Mouse (Mus musculus): ENCODE data around the gene Pnrc2.

Pnrc2 gene

DNA sequence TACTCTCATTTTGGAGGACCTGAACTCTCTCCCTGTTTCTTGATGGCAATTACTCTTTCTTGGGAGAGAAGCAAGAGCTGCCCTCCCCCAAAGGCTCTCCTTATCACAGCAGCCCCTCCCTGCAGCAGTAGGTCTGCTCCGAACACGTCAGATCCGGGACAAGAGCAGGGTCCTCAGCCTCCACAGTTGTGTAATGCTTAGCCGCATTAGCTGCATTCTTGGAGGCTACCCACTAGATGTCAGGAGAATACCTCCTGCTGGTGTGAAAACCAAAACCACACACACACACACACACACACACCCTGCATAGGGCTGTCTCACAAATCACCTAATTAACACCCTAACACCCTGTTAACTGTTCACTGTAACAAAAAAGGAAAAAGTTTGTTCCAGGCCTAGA is 19.2 kb upstream of the Pnrc2 start:
- DNase-seq (ENCODE audit: low spot score in 2 of 2), result no peak

DNA sequence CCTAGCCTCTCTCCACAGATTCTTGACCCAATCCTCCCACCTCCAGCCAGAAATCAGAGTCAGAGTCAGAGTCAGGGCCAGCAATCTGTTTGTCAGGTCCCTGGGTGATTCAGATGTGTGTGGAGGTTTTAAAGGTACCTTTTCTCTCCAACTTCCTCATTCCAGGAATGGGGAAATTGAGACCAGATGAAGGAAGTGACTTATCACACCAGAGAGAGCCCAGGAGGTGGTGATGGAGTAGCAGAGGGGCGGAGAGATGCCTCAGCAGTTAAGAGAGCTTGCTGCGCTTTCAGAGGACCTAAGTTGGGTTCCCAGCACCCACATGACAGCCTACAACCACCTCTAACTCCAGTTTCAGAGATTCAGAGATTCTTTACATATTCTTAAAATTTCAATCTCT is 17.9 kb upstream of the Pnrc2 start:
- DNase-seq (ENCODE audit: low spot score in 2 of 2), result no peak

DNA sequence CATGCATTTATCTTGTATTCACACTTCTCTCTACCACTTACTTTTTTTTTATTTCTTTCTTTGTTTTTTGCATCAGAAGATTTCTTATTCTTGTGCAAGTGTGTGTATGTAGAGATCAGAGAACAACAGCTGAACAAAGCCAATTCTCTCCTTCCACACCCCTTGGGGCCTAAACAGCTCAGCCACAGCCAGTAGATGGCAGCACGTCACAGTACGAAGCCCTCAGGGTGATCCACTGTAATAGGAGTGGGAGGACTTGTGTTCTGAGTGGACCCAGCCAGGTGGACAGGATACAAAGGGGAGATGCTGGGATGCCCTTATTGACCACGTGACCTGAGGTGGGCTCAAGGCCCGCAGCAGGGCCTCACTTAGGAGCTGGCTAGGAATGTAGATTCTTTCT is 16.2 kb upstream of the Pnrc2 start:
- peak in 1 of 2 experiments; percentile 35 for DNase-seq (ENCODE audit: low spot score in 2 of 2)

DNA sequence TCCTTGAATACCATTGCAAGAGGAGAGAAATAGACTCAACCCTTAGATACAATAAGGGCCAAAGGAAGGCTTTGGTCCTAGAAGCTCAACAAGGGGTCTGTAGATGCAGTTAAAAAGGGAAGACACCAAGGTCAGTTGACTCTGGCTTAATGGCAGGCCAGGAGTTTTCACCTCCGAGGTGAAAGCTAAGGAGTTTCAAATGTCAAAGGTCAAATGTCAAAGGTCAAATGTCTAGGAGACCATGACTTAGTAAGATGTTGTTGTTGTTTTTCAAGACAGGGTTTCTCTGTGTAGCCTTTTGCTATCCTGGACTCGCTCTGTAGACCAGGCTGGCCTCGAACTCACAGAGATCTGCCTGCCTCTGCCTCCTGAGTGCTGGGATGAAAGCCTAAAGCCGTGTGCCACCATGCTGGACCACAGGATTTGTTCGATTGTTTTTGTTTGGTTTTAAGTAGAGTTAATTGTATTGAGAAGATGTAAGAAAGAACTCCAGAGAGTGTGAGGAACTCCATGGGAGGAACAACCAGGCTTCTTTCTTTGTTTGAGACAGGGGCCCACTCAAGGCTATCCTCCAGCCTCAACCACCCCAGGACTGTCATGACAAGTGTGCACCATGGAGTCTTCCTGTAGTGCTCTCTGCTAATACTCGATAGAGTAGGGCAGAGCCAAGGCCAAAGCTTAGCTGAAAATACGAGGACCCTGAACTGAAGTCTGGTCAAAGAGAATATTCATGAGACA is 15.7 kb upstream of the Pnrc2 start:
- DNase-seq (ENCODE audit: low spot score in 2 of 2), result no peak

DNA sequence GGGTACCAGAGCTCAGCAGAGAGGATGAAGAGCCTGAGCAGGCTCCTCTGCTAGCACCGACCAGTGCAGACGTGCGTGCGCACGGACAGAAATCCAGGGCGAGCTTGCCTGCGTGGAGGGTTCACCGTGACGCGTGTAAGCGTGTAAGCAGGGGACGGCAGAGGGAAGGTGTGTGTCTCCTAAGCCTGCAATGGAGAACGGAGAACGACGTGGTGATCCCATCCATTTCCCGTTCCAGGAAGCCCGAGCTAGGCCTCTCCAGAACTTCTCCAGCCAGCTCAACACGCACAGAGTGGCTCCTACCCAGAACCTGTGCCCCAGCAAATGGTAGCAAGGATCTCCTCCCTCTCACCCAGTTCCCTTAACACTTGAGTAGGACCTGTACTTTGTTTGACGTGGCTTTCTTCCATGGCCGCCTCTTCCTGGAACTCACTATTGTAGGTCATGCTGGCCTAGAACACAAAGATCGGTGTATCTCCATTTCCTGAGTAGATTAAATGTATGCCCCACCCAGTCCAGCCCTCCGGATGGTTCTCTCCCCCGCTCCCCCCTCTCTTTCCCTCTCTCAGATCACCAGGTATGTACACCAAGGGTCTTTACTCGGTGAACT is 14.9 kb upstream of the Pnrc2 start:
- no peak for DNase-seq (ENCODE audit: low spot score in 2 of 2)

DNA sequence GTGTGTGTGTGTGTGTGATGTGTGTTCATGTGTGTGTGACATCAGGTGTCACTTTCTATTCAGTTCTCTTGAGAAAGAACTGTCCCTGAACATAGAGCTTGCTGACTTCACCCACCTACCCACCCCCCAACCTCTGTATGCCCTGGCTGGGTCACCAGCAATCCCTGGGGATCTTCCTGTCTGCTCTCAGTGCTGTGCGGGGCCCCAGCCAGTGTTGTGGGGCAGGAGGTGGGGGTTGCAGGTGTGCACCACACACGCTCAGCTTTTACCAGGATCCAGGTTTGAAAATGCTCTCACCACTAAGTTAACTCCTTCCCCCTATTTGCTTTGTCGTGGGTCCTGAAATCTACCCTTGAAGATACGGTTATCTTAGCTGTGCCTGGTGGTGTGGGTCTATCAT is 12.5 kb upstream of the Pnrc2 start:
- DNase-seq (ENCODE audit: low spot score in 2 of 2), result no peak

DNA sequence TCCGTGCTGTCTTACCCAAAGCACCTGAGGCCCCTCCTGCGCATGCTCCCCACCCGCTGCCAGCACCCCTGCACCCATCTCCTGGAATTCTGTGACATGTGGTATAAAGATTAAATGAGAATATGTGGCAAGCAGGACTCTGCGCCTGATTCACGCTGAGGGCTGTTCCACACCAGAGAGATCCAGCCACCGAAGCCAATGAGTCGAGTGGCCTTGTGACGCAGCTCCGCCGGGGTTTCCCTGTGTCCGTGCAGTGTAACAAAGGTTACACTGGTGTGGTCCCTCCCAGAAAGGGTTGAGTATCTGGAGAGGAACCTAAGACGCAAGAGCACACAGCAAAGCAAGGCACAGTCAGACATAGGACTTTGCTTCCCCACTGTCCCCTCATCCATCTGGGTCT is 12.0 kb upstream of the Pnrc2 start:
- DNase-seq (ENCODE audit: low spot score in 2 of 2), result no peak

DNA sequence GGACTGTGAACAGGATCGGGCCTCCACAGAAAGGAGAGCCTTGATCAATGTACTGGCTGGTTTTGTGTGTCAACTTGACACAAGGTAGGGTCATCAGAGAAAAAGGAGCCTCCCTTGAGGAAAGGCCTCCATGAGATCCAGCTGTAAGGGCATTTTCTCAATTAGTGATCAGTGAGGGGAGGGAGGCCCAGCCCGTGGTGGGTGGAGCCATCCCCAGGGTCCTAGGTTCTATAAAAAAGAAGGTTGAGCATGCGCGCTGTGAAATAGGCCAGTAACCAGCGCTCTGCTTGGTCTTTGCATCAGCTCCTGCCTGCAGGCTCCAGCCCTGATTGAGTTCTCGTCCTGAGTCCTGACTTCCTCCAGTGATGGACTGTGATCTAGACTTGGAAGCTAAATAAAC is 10.9 kb upstream of the Pnrc2 start:
- DNase-seq (ENCODE audit: low spot score in 2 of 2), result no peak

DNA sequence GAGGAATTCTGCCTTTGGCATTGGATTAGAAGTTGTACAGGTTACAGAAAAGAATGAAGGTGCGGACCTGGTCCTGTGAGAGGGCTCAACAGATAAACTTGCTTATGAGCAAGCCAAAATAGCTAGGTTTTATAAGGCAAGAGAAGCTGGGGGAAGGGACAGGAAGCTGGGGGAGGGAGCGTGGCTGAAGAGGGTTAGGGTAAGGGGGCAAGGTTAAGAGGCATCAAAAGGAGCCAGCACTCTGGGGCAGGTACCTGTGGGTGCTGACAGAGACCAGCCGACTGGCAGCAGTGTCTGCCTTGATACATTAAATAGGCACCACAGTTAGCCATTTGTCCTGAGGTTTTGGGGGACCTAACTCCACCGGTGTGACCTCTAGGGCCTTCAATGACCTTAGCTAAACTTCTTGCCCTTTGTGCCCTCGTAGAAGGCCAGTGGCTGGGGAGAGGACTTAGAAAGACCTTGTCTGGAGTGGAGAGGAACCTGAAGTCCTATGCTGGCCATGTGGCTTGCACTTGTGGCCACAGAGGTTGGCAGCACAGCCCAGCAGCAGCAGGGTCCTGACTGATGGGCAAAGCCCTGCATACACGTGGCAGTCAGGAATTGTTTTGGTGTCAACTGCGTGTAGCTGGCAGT is 10.3 kb upstream of the Pnrc2 start:
- no peak for DNase-seq (ENCODE audit: low spot score in 2 of 2)

DNA sequence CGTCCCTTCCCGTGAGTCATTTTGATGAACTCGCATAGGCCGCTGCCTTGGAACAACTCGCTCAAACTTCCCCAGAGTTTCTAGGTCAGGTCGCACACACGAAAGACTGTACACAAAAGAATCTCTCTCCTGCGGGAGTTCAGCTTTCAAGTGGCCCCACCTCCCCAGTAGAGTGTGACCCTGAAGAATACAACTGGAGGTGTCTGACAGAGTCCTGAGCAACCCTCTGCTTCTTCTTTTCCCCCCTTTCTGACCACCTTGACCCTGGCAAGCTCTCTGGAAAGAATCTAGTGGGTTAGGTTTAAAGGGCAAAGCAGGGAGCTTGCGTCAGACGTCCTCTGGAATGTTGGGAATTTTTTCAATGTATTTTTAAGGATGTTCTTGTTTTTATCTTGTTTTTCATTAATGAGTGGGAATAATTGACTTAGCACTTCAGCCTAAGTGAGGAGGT is 9.8 kb upstream of the Pnrc2 start:
- no peak for DNase-seq (ENCODE audit: low spot score in 2 of 2)

DNA sequence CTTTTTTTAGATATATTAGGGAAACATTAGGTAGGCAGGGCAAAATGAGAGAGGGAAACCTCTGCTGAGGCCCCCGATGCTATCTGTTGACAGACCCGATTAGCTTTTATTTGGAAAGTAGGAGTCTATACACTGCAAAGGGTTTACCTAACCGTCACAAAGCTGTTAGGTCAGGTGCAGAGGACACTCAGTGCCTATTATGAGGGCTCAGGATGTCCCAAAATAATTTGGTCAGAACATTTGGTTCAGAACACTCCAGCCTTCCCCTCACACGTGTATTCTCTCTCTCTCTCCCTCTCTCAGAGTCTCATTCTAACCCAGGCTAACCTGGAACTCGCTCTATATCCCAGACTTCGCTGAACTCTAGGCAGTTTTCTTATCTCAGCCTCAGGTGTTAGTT is 8.4 kb upstream of the Pnrc2 start:
- no peak for DNase-seq (ENCODE audit: low spot score in 2 of 2)

DNA sequence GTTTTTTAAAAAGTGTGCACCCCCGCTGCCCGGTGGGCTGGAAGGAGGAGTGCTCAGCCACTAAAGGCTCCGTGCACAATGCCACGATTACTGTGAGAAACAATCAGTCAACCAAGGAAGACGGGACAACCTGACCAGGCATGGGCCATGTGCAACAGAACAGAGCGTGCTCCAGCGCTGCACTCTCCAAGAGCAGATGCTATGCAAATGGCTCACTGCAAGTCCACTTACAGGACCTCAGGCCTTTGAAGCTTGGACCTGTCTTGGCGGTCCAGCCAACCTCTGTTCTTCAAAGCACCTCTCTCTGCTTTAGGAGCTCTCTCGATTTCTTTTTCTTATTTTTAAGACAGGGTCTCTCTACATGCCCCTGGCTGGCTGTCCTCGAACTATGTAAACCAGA is 6.9 kb upstream of the Pnrc2 start:
- DNase-seq (ENCODE audit: low spot score in 2 of 2), result no peak

DNA sequence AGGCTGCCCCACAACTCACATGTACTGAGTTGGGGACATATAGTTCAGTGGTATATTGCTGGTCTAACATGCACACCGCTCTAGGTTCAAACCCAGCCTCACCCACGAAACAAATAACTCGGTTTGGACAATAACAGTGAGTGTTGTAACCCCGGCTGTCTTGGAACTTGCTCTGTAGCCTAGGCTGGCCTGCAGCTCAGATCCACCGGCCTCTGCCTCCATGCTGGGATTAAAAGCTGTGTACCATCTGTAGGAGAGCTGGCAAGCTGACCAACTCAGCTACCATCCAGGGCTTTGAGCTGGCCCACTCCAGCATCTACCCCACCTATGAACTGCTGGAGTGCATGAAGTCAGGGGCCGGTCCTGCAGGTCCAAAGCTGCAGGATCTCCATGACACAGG is 6.4 kb upstream of the Pnrc2 start:
- DNase-seq (ENCODE audit: low spot score in 2 of 2), result no peak

DNA sequence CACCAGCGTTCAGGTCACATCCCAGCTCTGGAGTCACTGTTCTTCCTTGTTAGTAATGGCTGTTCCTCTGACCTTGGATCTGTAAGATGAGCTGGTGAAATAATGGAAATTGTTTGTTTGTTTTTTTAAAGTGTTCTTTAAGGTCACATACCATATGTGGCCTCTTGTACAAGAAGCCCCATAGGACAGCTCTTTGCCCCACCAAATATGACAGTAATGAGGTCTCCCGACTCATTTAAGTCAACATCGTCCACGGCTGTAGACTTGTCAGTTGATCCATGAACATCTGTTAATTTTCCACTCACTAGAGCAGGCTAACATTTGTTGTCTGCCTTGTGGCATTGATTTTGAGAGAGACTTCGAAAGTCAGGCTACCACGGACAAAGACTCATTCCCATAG is 5.4 kb upstream of the Pnrc2 start:
- DNase-seq (ENCODE audit: low spot score in 2 of 2), result no peak

DNA sequence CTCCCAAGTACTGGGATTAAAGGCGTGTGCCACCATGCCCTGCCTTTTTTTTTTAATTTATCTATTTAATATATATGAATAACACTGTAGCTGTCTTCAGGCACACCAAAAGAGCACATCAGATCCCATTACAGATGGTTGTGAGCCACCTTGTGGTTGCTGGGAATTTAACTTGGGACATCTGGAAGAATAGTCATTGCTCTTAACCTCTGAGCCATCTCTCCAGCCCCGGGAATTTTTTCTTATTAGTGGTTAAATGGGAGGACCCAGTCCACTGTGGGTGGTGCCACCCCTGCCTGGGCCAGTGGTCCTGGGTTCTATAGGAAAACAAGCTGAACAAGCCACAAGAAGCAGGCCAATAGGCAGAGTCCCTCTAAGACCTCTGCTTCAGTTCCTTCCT is 4.1 kb upstream of the Pnrc2 start:
- no peak for DNase-seq (ENCODE audit: low spot score in 2 of 2)

DNA sequence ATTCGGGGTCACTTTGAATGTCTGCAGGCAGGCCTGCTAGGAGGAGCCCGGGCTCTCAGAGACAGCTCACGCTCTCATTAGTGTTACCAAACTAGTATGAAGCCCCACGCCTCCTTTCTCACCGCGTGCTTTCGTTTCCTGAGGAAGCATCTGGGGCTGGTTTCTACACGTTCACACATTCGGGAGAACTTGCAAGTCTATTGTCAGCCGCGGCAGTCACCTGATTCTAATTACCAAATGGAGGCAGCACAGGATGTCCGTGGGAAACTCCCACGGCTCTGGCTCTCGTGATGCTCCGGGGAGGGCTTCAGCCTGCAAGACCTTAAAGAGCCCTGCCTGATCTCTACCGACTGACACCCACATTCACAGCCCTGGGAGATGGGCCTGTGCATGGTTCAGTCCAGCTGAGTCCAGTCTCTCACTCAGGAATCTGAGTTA is 3.0 kb upstream of the Pnrc2 start:
- peak; percentile 77 to 88 for DNase-seq (ENCODE audit: low spot score in 2 of 2)

DNA sequence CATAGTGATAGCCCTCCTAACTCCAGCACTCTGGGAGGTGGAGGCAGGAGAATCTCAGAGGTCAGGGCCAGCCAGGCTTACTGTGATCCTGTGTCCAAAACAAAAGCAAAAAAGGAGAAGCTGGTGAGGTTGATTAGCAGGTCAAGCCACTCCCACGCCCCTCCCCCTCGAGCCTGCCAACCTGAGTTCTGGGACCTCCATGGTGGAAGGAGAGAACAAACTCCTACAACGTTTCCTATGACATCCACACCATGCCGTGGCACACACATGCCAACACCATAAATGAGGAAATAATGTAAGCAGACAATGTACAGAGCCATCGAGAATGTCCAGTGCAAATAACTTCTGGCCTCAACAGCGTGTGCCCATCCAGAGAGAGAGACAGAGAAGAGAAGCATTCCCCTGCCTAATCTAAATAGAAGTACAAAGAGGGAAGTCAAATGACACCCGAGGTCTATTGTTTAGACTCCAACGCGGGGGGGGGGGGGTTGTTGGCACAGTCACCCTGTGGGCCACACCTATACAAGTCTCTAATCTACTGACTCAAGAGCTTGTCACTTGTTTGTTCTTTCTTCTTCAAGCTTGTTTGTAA is 2.4 kb upstream of the Pnrc2 start:
- peak in 1 of 2 experiments; percentile 18 for DNase-seq (ENCODE audit: low spot score in 2 of 2)

DNA sequence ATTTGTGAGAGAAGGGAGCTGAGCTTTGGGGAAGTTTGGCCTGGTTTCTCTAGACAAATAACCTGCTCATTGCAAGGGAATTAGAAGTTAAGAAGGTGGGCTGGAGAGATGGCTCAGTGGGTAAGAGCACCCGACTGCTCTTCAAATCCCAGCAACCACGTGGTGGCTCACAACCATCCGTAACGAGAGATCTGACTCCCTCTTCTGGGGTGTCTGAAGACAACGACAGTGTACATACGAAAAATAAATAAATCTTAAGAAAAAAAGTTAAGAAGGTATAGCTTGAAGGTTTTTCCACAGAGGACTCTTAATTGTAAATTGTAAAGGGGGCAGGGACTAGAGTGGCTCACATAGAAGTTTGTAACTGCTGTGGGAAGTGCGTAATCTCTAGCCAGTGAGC is 1.9 kb upstream of the Pnrc2 start:
- no peak for DNase-seq (ENCODE audit: low spot score in 2 of 2)

DNA sequence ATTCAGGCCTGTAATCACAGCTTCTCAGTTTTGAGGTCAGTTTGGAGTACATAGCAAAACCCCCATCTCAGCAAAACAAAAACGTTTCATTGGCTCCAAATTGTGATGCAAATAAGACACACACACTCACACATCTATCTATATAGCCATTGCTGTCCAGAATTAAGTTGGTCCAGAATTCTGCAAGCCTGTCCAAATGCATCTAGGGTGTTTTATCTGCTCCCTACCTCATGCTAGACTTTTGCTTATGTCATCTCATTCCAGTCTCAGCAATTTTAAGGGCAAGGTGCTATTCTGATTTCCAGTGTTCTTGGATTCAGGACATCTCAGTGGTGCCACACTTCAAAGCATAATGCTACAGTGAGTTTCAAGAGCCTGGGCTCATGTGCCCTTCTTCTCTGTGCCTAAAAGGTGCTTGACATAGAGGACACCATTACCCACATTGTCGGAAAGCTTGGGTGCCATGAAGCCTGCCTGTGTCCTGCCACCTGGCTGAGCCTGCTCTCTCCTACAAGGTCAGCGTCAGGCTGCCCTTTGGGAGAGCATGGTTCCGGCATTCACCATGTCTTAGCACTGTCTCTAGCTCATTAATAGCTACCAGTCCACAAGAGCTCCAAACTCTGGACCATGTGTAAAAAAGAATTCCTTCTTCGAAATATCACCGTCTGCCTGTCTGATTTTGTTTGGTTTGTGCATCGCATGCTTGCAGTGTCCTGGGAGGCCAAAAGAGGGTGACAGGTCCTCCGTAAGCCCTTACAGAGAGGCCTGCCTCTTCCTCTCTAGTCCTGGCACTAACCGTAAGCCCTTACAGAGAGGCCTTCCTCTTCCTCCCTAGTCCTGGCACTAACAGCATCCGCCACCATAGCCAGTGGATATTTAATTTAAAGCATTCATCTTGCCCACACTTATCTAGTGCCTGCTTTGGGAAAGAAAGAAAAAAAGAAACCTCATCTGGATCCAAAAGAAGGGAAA is 1.2 kb upstream of the Pnrc2 start:
- no peak for DNase-seq (ENCODE audit: low spot score in 2 of 2)

DNA sequence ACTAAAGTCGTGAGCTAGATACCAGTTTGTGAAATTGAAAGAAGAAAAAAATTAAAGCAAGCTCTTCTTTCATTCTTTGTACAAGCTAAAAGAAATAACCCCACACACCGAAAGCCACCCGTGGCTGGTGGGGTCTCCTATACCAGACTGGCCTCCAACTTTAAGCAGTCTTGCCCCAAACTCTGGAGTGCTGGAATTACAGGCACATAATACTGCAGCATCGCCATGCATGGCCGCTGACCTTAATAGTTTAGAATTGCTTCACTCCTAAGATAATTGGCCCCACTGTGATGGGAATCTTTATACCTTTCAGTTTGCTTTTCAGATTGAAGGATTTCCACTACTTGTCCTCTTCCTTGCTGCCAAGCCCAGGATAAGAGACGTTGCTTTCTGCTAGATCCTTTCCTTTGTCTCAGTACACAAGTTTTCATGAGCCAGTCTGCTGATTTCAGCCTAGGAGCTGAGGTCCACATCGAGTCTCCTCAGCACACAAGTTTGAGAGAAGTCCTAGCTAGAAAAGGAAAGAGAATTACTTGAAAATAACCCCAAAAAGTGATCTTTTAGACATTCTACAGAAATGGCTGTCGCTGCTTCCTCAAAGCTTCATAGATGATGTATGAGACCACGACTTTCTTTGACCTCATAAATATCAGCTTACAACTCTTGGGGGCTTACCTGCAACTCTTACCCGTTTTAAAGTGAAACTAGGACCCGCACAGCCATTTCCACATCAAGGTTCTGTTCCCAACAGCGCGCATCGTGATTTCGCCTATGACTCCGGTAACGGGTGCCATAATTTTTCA is 860 bp downstream of the Pnrc2 start:
- DNase-seq (ENCODE audit: low spot score in 2 of 2), result no peak

DNA sequence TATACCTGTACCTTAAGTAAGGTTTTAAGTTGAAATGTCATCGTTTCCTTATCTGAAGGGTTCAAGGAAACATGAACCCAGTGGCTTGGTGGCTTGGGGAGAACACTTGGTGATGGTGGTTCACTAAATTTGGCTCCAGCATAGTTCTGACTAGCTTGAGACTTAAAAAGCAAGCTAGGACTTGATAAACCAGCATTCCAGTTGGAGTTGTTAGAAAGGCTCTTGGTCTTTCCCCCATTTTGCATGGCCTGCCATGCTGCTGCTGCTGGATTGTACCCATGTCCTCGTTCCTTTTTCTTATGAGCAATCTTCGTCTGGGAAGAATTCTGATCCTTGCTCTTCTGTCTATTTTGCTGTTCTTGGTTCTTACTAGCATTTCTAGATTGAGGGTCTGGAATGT is 1.6 kb downstream of the Pnrc2 start:
- no peak for DNase-seq (ENCODE audit: low spot score in 2 of 2)
